Mouse (Mus musculus) erythroblast, embryonic 14.5 days (primary cell): ENCODE measurements around the gene Xylt1.

Experiments
- GATA1 ChIP-seq: IDR thresholded peaks from 2 replicates; pipeline ENCODE4 v1.6.1; 2012; ENCODE audit warnings: low read length, inconsistent platforms, mixed read lengths
- TAL1 ChIP-seq: IDR thresholded peaks from 3 replicates; pipeline ENCODE4 v1.6.1; 2012; ENCODE audit warnings: low read length, inconsistent platforms, mixed read lengths

DNA sequence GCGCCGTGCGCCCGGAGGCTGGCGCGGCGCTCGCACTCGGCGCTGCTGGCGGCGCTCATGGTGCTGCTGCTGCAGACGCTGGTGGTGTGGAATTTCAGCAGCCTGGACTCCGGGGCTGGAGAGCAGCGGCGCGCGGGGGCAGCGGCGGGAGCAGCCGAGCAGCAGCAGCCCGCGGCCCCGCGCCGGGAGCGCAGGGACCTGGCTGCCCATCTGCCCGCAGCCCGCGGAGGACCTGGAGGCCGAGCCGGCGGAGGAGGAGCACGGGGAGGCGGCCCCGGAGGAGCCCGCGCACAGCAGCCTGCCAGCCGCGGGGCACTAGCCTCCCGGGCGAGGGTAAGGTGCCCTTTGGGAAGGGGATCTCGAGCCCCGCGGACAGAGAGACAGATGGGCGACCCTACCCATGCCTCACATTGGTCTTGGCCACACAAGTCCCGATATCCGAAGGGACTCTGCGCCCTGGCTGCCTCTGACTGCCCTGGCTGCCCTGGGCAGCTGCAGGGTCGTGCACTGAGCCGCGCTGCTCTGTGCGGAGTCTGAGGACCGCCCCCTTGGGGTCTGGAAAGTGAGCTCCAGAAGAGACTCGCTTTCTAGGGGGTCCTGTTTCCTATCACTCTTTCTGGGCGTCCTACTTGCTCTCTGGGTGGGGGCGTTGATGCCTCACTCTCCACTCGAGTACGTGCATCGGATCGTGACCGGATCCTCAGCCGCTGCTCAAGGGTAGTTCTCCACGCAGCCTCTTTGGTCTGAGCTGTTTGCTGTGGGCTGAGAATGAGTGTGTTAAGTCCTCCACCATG lies 606 bp downstream of the Xylt1 start:
- TF ChIP-seq TAL1 (no peak), GATA1 (no peak)
